Mouse (Mus musculus): ENCODE measurements at regions not wholly inside any gene's neighbourhood (a gene's known extent, or its start where the extent isn't known, plus 50 kb on each side); places are given as distances from the start of the nearest gene placed in this dataset.

DNA sequence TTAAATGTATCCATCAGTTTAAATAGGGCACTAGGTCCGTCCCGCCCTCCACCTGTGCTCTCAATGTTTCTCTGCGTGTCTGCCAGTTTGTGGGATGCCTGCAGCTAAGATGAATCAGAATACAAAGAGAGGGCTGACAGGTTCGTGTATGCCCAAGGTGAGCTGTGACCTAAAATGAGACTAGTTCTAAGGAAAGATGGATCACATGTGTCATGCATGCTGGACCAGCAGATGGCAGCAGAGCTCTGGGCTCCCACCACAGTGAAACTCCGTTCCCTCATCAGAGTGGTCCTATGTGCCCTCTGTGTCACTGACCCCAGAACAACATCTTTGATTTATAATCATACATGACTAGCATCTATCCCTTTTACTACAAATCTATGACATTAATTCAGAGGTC is 180.3 kb downstream of the 1700010I14Rik start:
- 0% methylated on average over 5 of the region's 5 CpGs for WGBS
- TF ChIP-seq CTCF (IDR thresholded peaks at IDR 0.05) = peak; percentile 99
- Histone ChIP-seq H3K9ac (replicated peaks; ENCODE audit: low read length, poor library complexity, severe bottlenecking) (peak overlapping the region; percentile 74), H3K4me3 (ENCODE audit: low read depth, low read length) (peak overlapping the region; percentile 44), H3K27ac (ENCODE audit: low read depth, low read length) (peak overlapping the region; percentile 93), H3K4me2 (ENCODE audit: low read depth, low read length, poor library complexity, severe bottlenecking) (peak overlapping the region; percentile 89), H3K27me3 (ENCODE audit: insufficient read depth, low read length) (no peaks in the 10 kb centered on the region), H3K9me3 (ENCODE audit: low read length) (no peaks in the 10 kb centered on the region), H3K4me1 (ENCODE audit: insufficient read depth, low read length) (peaks cover 4% of the 10 kb centered on the region), H3K36me3 (ENCODE audit: insufficient read depth, low read length) (no peaks in the 10 kb centered on the region)
- ATAC-seq (ENCODE audit: low FRiP score) (peak; percentile 66; the same call in 1 of the 2 replicates), DNase-seq (ENCODE audit: low spot score) (peak; percentile 92)

- H3K27me3 ChIP-seq (ENCODE audit: insufficient read depth, low read length) = no peaks in the 10 kb centered on the region
- 0 out of 2 replicates have a peak overlapping the region, but pooled peaks have one; percentile 29 for H3K9ac ChIP-seq (replicated peaks; ENCODE audit: low read length, poor library complexity, severe bottlenecking)
- DNase-seq (ENCODE audit: low spot score) = peak; percentile 92
- H3K4me3 ChIP-seq (ENCODE audit: low read depth, low read length) = no peak overlapping the region
- H3K9me3 ChIP-seq (ENCODE audit: low read length) = no peaks in the 10 kb centered on the region
- H3K36me3 ChIP-seq (ENCODE audit: insufficient read depth, low read length) = no peaks in the 10 kb centered on the region
- H3K4me1 ChIP-seq (ENCODE audit: insufficient read depth, low read length) = peaks cover 4% of the 10 kb centered on the region
- H3K4me2 ChIP-seq (ENCODE audit: low read depth, low read length, poor library complexity, severe bottlenecking) = peak overlapping the region; percentile 35
- no peak for ATAC-seq (ENCODE audit: low FRiP score)
- peak; percentile 88 for TF ChIP-seq CTCF (IDR thresholded peaks at IDR 0.05)
- 8% methylated on average over 11 of the region's 11 CpGs for WGBS
- peak overlapping the region; percentile 57 for H3K27ac ChIP-seq (ENCODE audit: low read depth, low read length)
Measured at GRCm38 (mm10) chr17:9169371-9169770, 181.2 kb downstream of the 1700010I14Rik start.

DNA sequence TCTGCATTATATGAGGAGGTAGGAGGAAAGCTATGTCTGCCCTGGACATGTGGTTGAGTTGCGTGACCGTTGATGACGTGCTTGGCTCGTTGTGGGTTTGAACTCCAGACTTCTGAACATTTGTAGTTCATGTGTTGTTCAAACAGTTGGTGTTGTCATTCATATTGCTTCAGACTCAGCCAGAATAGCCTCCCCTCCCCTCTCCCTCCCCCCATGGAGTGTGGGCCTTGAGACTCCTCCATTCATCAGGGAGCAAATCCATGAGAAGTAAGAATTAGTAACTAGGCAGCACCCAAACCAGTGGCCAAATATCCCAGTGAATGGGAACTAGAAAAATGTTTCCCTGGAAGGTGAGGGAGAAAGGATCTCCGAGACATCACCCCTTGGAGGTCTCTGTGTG is 209.0 kb downstream of the 1700010I14Rik start:
- Histone ChIP-seq H3K27ac (ENCODE audit: low read depth, low read length) (no peak overlapping the region), H3K9me3 (ENCODE audit: low read length) (no peaks in the 10 kb centered on the region), H3K27me3 (ENCODE audit: insufficient read depth, low read length) (no peaks in the 10 kb centered on the region), H3K36me3 (ENCODE audit: insufficient read depth, low read length) (no peaks in the 10 kb centered on the region), H3K9ac (replicated peaks; ENCODE audit: low read length, poor library complexity, severe bottlenecking) (no peak overlapping the region), H3K4me1 (ENCODE audit: insufficient read depth, low read length) (no peaks in the 10 kb centered on the region), H3K4me2 (ENCODE audit: low read depth, low read length, poor library complexity, severe bottlenecking) (no peak overlapping the region), H3K4me3 (ENCODE audit: low read depth, low read length) (no peak overlapping the region)
- DNase-seq (ENCODE audit: low spot score) (peak; percentile 30), ATAC-seq (ENCODE audit: low FRiP score) (no peak)
- no peak for TF ChIP-seq CTCF (IDR thresholded peaks at IDR 0.05)
- WGBS = 84% methylated on average over 5 of the region's 5 CpGs

- WGBS = 90% methylated on average over 7 of the region's 7 CpGs
- Histone ChIP-seq H3K4me3 (ENCODE audit: low read depth, low read length) (no peak overlapping the region), H3K27me3 (ENCODE audit: insufficient read depth, low read length) (no peaks in the 10 kb centered on the region), H3K4me1 (ENCODE audit: insufficient read depth, low read length) (no peaks in the 10 kb centered on the region), H3K9me3 (ENCODE audit: low read length) (no peaks in the 10 kb centered on the region), H3K9ac (replicated peaks; ENCODE audit: low read length, poor library complexity, severe bottlenecking) (no peak overlapping the region), H3K27ac (ENCODE audit: low read depth, low read length) (no peak overlapping the region), H3K36me3 (ENCODE audit: insufficient read depth, low read length) (no peaks in the 10 kb centered on the region), H3K4me2 (ENCODE audit: low read depth, low read length, poor library complexity, severe bottlenecking) (no peak overlapping the region)
- no peak for TF ChIP-seq CTCF (IDR thresholded peaks at IDR 0.05)
- DNase-seq (ENCODE audit: low spot score) (no peak), ATAC-seq (ENCODE audit: low FRiP score) (no peak)
Measured at GRCm38 (mm10) chr17:9200386-9200785, 212.3 kb downstream of the 1700010I14Rik start.

- Histone ChIP-seq H3K4me3 (ENCODE audit: low read depth, low read length) (no peak overlapping the region), H3K9ac (replicated peaks; ENCODE audit: low read length, poor library complexity, severe bottlenecking) (no peak overlapping the region), H3K4me2 (ENCODE audit: low read depth, low read length, poor library complexity, severe bottlenecking) (no peak overlapping the region), H3K27me3 (ENCODE audit: insufficient read depth, low read length) (no peaks in the 10 kb centered on the region), H3K4me1 (ENCODE audit: insufficient read depth, low read length) (no peaks in the 10 kb centered on the region), H3K36me3 (ENCODE audit: insufficient read depth, low read length) (no peaks in the 10 kb centered on the region), H3K9me3 (ENCODE audit: low read length) (no peaks in the 10 kb centered on the region), H3K27ac (ENCODE audit: low read depth, low read length) (no peak overlapping the region)
- DNase-seq (ENCODE audit: low spot score) (no peak), ATAC-seq (ENCODE audit: low FRiP score) (no peak)
- TF ChIP-seq CTCF (IDR thresholded peaks at IDR 0.05) = no peak
- 15% methylated on average over 2 of the region's 2 CpGs for WGBS
Measured at GRCm38 (mm10) chr17:9202496-9202895, 214.4 kb downstream of the 1700010I14Rik start.

- Histone ChIP-seq H3K27ac (ENCODE audit: low read depth, low read length) (no peak overlapping the region), H3K36me3 (ENCODE audit: insufficient read depth, low read length) (no peaks in the 10 kb centered on the region), H3K27me3 (ENCODE audit: insufficient read depth, low read length) (no peaks in the 10 kb centered on the region), H3K9me3 (ENCODE audit: low read length) (no peaks in the 10 kb centered on the region), H3K4me3 (ENCODE audit: low read depth, low read length) (no peak overlapping the region), H3K4me1 (ENCODE audit: insufficient read depth, low read length) (no peaks in the 10 kb centered on the region), H3K4me2 (ENCODE audit: low read depth, low read length, poor library complexity, severe bottlenecking) (no peak overlapping the region), H3K9ac (replicated peaks; ENCODE audit: low read length, poor library complexity, severe bottlenecking) (no peak overlapping the region)
- WGBS = 86% methylated on average over 2 of the region's 2 CpGs
- no peak for TF ChIP-seq CTCF (IDR thresholded peaks at IDR 0.05)
- ATAC-seq (ENCODE audit: low FRiP score) (no peak), DNase-seq (ENCODE audit: low spot score) (no peak)
Measured at GRCm38 (mm10) chr17:9210626-9211025, 211.2 kb upstream of the Gm17728 start.
